22 mouse cellular contexts compared by ENCODE assay signal in the genomic region with DNA sequence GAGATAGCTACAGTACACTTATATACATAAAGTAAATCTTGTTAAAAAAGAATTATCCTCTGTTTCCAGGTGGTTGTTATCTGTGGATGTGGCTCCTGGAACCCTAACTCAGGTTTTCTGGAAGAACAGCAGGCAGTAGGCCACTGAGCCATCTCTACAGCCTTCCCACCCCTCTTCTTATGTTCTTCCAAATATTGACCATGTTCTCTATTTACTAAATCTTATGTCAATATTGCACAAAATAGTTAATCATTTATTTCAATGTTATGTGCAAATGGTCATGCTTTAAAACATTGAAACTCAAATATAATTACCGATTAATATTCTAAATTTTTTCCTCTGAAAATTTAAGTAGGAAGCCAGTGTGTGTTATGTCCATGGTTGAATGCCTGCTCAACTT. TPM values are rescaled to one million over a fixed set of nuclear protein-coding genes. Genes with fewer than 3 reads are reported as not detected.
"Had no signal": no experiment of that assay in that cellular context is flagged by ENCODE, and none has a peak within 500 bp of the region (broad histone marks: within the 10 kb centered on the region; RNA-seq: fewer than 3 reads in every experiment).

No protein-coding gene starts in this region.

- H3K27ac ChIP-seq: neural tube, embryonic 13.5 days; neural tube, embryonic 15.5 days; stomach, embryonic 15.5 days; stomach, postnatal 0 days had no signal

- H3K4me3 ChIP-seq: neural tube, embryonic 13.5 days; neural tube, embryonic 15.5 days; stomach, embryonic 15.5 days had no signal

- H3K9ac ChIP-seq: neural tube, embryonic 13.5 days; neural tube, embryonic 15.5 days; stomach, embryonic 15.5 days had no signal

- H3K27me3 ChIP-seq: neural tube, embryonic 13.5 days; neural tube, embryonic 15.5 days; stomach, embryonic 15.5 days had no signal

- H3K4me2 ChIP-seq: neural tube, embryonic 13.5 days; neural tube, embryonic 15.5 days; stomach, embryonic 15.5 days had no signal

- H3K36me3 ChIP-seq: neural tube, embryonic 13.5 days; neural tube, embryonic 15.5 days; stomach, embryonic 15.5 days had no signal

- H3K9me3 ChIP-seq: neural tube, embryonic 13.5 days; neural tube, embryonic 15.5 days; stomach, embryonic 15.5 days had no signal

- DNase-seq: retina, postnatal 1 day; right cerebral cortex, adult 18-20 months; right cerebral cortex, postnatal 14 days; right cerebral cortex, postnatal 25 days; right cerebral cortex, postnatal 4 days; spleen, adult 18-20 months; thymus, adult 18-20 months; thymus, adult 2 months; thymus, postnatal 14 days; thymus, postnatal 25 days; thymus, postnatal 36 days; thymus, postnatal 4 days had no signal

- H3K4me1 ChIP-seq: neural tube, embryonic 13.5 days; neural tube, embryonic 15.5 days; stomach, embryonic 15.5 days had no signal

RNA-seq across cellular contexts. Expression of gene Ces1c, which starts 9.1 kb away (rescaled TPM):
- total RNA-seq: neutrophil, adult 5-6 weeks had no signal
- polyA plus RNA-seq: neural tube, embryonic 13.5 days; neural tube, embryonic 14.5 days; neural tube, embryonic 15.5 days; testis, adult 2 months; urinary bladder, adult 2 months had no signal

RNA-seq across cellular contexts. Expression of gene Ces1b, which starts 42.2 kb away (rescaled TPM):
- total RNA-seq: neutrophil, adult 5-6 weeks had no signal
- polyA plus RNA-seq: neural tube, embryonic 13.5 days; neural tube, embryonic 14.5 days; neural tube, embryonic 15.5 days; spleen, adult 2 months; stomach, embryonic 14.5 days; testis, adult 2 months; urinary bladder, adult 2 months had no signal
